In the genomic region with DNA sequence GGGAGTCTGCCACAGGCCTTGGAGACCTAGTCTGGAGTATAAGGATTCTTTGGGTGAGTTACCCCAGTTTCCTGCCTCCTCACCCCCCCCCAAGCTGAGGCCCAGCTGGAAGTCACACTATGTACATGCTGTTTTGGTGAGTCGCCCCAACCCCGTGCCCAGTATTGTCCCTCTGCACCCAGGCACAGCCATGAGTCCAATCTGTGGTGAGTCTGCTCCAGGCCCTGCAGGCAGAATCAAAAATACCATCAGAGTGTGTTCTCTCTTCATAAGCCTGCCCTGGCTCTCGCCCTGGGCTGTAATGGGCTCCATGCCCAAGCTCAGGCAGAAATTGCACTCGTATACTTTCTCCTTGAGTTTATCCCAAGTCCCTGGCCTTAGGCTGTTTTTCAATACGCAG, we compare ENCODE assay signal across 12 mouse cellular contexts.
DNase-seq lines count a peak whose midpoint lies in the region; ATAC-seq lines count a peak whose summit lies in the region.
"Had no signal": no experiment of that assay in that cellular context is flagged by ENCODE, and none has a peak within 500 bp of the region (broad histone marks: within the 10 kb centered on the region; RNA-seq: fewer than 3 reads in every experiment).

No protein-coding gene starts in this region.

- no peaks in the 10 kb centered on the region for H3K9me3 ChIP-seq in limb, embryonic 15.5 days
- no peaks in the 10 kb centered on the region for H3K9me3 ChIP-seq in limb, embryonic 10.5 days (replicated peaks)
- H3K9me3 ChIP-seq: embryonic facial prominence, embryonic 15.5 days had no signal

- ATAC-seq in limb, embryonic 15.5 days (ENCODE audit: insufficient number of reproducible peaks, low FRiP score, low TSS enrichment, low read depth), result 0 out of 2 replicates have a peak, but pooled peaks have one; percentile 50
- ATAC-seq: hindbrain, embryonic 16.5 days had no signal

- 68% methylated on average over 5 of the region's 5 CpGs for WGBS in limb, embryonic 15.5 days
- WGBS in limb, embryonic 10.5 days, result 90% methylated on average over 5 of the region's 5 CpGs

- intact Hi-C loops in heart, postnatal 10 days (cut with DNase I), result no loop called here

- H3K36me3 ChIP-seq in limb, embryonic 15.5 days, result no peaks in the 10 kb centered on the region
- no peaks in the 10 kb centered on the region for H3K36me3 ChIP-seq in limb, embryonic 10.5 days
- H3K36me3 ChIP-seq: embryonic facial prominence, embryonic 15.5 days had no signal

- H3K9ac ChIP-seq in limb, embryonic 15.5 days, result no peak overlapping the region
- H3K9ac ChIP-seq: embryonic facial prominence, embryonic 15.5 days had no signal

- peaks cover 20% of the 10 kb centered on the region; the same call in 1 of the 2 replicates for H3K4me1 ChIP-seq in limb, embryonic 15.5 days
- peaks cover 34% of the 10 kb centered on the region for H3K4me1 ChIP-seq in limb, embryonic 10.5 days

- H3K4me2 ChIP-seq in limb, embryonic 15.5 days, result no peak overlapping the region
- H3K4me2 ChIP-seq: embryonic facial prominence, embryonic 15.5 days; liver, embryonic 11.5 days had no signal

- no peak overlapping the region for H3K4me3 ChIP-seq in limb, embryonic 15.5 days
- no peak overlapping the region for H3K4me3 ChIP-seq in limb, embryonic 10.5 days
- H3K4me3 ChIP-seq: embryonic facial prominence, embryonic 15.5 days; myocyte had no signal

- H3K27ac ChIP-seq in limb, embryonic 15.5 days, result no peak overlapping the region
- H3K27ac ChIP-seq in limb, embryonic 10.5 days, result no peak overlapping the region
- H3K27ac ChIP-seq: embryonic facial prominence, embryonic 15.5 days had no signal

- H3K27me3 ChIP-seq in limb, embryonic 15.5 days, result no peaks in the 10 kb centered on the region
- no peaks in the 10 kb centered on the region for H3K27me3 ChIP-seq in limb, embryonic 10.5 days (ENCODE audit: low read depth, poor library complexity, severe bottlenecking)
- H3K27me3 ChIP-seq: embryonic facial prominence, embryonic 15.5 days had no signal

- DNase-seq in limb, embryonic 10.5 days (ENCODE audit: low spot score), result no peak
- DNase-seq in brain, adult 2 months (ENCODE audit: low read depth, low spot score), result peak; percentile 69
- peak; percentile 72 for DNase-seq in cerebellum, adult 9-11 months
- peak; percentile 40 to 58 for DNase-seq in heart, postnatal 10 days
- DNase-seq in frontal cortex, adult 2 months (ENCODE audit: extremely low spot score in 1 of 2, low spot score in 1 of 2), result no peak
- no peak for DNase-seq in layer of hippocampus, postnatal 14 days (ENCODE audit: low spot score in 2 of 2)
- DNase-seq: thymus, postnatal 25 days had no signal

Comparison
In these comparisons a context has a peak if more than half of its experiments do, and no peak if none do; other contexts are left out.
1. DNase-seq: peak in brain, adult 2 months (single experiment), cerebellum, adult 9-11 months (single experiment) and heart, postnatal 10 days (2 of 2); none in limb, embryonic 10.5 days (single experiment), frontal cortex, adult 2 months (0 of 2) and layer of hippocampus, postnatal 14 days (0 of 2).